In the genomic region with DNA sequence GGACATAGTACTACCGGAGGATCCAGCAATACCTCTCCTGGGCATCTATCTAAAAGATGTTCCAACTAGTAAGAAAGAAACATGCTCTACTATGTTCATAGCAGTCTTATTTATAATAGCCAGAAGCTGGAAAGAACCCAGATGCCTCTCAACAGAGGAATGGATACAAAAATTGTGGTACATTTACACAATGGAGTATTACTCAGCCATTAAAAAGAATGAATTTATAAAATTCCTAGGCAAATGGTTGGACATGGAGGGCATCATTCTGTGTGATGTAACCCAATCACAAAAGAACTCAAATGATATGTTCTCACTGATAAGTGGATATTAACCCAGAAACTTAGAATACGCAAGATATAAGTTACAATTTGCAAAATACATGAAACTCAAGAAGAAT, we compare ENCODE assay signal across 9 mouse cellular contexts. TPM values are rescaled to one million over a fixed set of nuclear protein-coding genes. Genes with fewer than 3 reads are reported as not detected.
ATAC-seq lines count a peak whose summit lies in the region.
"Had no signal": no experiment of that assay in that cellular context is flagged by ENCODE, and none has a peak within 500 bp of the region (broad histone marks: within the 10 kb centered on the region; RNA-seq: fewer than 3 reads in every experiment).

No protein-coding gene starts in this region.

- peak; percentile 96 for ATAC-seq in CD4-positive, CD25-positive, alpha-beta regulatory T cell, adult 4 months
- peak; percentile 100 for ATAC-seq in activated CD4-positive, CD25-positive, alpha-beta regulatory T cell, adult 4 months
- peak; percentile 100 for ATAC-seq in inflammation-experienced regulatory T-cells, adult 6 months

RNA-seq across cellular contexts. Expression of a gene that starts 10.0 kb away (rescaled TPM):
- not detected for polyA plus RNA-seq in CD4-positive, CD25-positive, alpha-beta regulatory T cell, adult 4 months (2017; shearing (Covaris generic))
- not detected for polyA plus RNA-seq in activated CD4-positive, CD25-positive, alpha-beta regulatory T cell, adult 4 months (2017; shearing (Covaris generic))
- not detected for polyA plus RNA-seq in inflammation-experienced regulatory T-cells, adult 6 months (2017; shearing (Covaris generic))
- polyA plus RNA-seq: adrenal gland, adult 2 months; brain, embryonic 14.5 days; C2C12; cerebellum, adult 2 months; G1E; Patski had no signal

RNA-seq across cellular contexts. Expression of a gene that starts 18.1 kb away (rescaled TPM):
- not detected for polyA plus RNA-seq in CD4-positive, CD25-positive, alpha-beta regulatory T cell, adult 4 months (2017; shearing (Covaris generic))
- polyA plus RNA-seq in activated CD4-positive, CD25-positive, alpha-beta regulatory T cell, adult 4 months (2017; shearing (Covaris generic)): not detected
- not detected for polyA plus RNA-seq in inflammation-experienced regulatory T-cells, adult 6 months (2017; shearing (Covaris generic))
- polyA plus RNA-seq: brain, embryonic 14.5 days; C2C12; G1E; Patski had no signal

RNA-seq across cellular contexts. Expression of a gene that starts 23.4 kb away (rescaled TPM):
- not detected for polyA plus RNA-seq in CD4-positive, CD25-positive, alpha-beta regulatory T cell, adult 4 months (2017; shearing (Covaris generic))
- polyA plus RNA-seq in activated CD4-positive, CD25-positive, alpha-beta regulatory T cell, adult 4 months (2017; shearing (Covaris generic)): not detected
- polyA plus RNA-seq in inflammation-experienced regulatory T-cells, adult 6 months (2017; shearing (Covaris generic)): not detected
- polyA plus RNA-seq: adrenal gland, adult 2 months; brain, embryonic 14.5 days; C2C12; cerebellum, adult 2 months; G1E; Patski had no signal

RNA-seq across cellular contexts. Expression of a gene that starts 43.3 kb away (rescaled TPM):
- polyA plus RNA-seq in CD4-positive, CD25-positive, alpha-beta regulatory T cell, adult 4 months (2017; shearing (Covaris generic)): not detected
- 1 to 10 TPM in 1 of 2 experiments, not detected in 1; 1.2 TPM for polyA plus RNA-seq in activated CD4-positive, CD25-positive, alpha-beta regulatory T cell, adult 4 months (2017; shearing (Covaris generic))
- polyA plus RNA-seq in inflammation-experienced regulatory T-cells, adult 6 months (2017; shearing (Covaris generic)): 1 to 10 TPM in 1 of 3 experiments, not detected in 2; 1.2 TPM
- polyA plus RNA-seq: C2C12, G1E, Patski had no signal

RNA-seq across cellular contexts. Expression of a gene that starts 58.4 kb away (rescaled TPM):
- polyA plus RNA-seq in CD4-positive, CD25-positive, alpha-beta regulatory T cell, adult 4 months (2017; shearing (Covaris generic)): not detected
- not detected for polyA plus RNA-seq in activated CD4-positive, CD25-positive, alpha-beta regulatory T cell, adult 4 months (2017; shearing (Covaris generic))
- polyA plus RNA-seq in inflammation-experienced regulatory T-cells, adult 6 months (2017; shearing (Covaris generic)): not detected
- polyA plus RNA-seq: adrenal gland, adult 2 months; brain, embryonic 14.5 days; C2C12; cerebellum, adult 2 months; G1E; Patski had no signal
